Mouse (Mus musculus) heart, adult 2 months (tissue): Measurements from ENCODE around the gene Tln2.

Experiments
- CTCF ChIP-seq: fragments of 200-600 bp; IDR thresholded peaks from 2 replicates; pipeline ENCODE4 v1.8.1; 2022; ENCODE audit warnings: antibody characterized with exemption, mild to moderate bottlenecking, moderate library complexity
- EP300 ChIP-seq: fragments of 200-500 bp; IDR thresholded peaks from 2 replicates; pipeline ENCODE4 v1.6.1; 2011; ENCODE audit warnings: low read depth, low read length, control low read depth; ENCODE audit not compliant: insufficient read depth
- POLR2A ChIP-seq: fragments of 200-500 bp; IDR thresholded peaks from 2 replicates; pipeline ENCODE4 v1.6.1; 2011; ENCODE audit warnings: mild to moderate bottlenecking, low read depth, low read length, control low read depth; ENCODE audit not compliant: insufficient read depth

- no peak for TF ChIP-seq CTCF
- no peak for TF ChIP-seq EP300
- TF ChIP-seq POLR2A = no peak
Measured at GRCm38 (mm10) chr9:67267276-67267990, 292.1 kb downstream of the Tln2 start.
